Mouse (Mus musculus): ENCODE measurements around the gene Ankrd66.
"Not testable (repeated sequence)": the region's sequence is repeated elsewhere in the genome, so short reads cannot be mapped to it uniquely, and the experiment has no call there.

The Ankrd66 gene

GRCm38 (mm10) chr17:43543539-43543938 lies at the start of gene Ankrd66:
TSS of gene Ankrd66 (minus strand) at chr17:43543639.
- no peak for DNase-seq

GRCm38 (mm10) chr17:43592296-43593291 lies 49.2 kb upstream of the Ankrd66 start:
- DNase-seq: no peak

GRCm38 (mm10) chr17:43590531-43590930 lies 47.1 kb upstream of the Ankrd66 start:
- no peak for DNase-seq

- DNase-seq: no peak
Measured at GRCm38 (mm10) chr17:43589750-43590149, 46.3 kb upstream of the Ankrd66 start.

- no peak for DNase-seq
Measured at GRCm38 (mm10) chr17:43587278-43587677, 43.8 kb upstream of the Ankrd66 start.

- no peak for DNase-seq
Measured at GRCm38 (mm10) chr17:43584771-43585170, 41.3 kb upstream of the Ankrd66 start.

- no peak for DNase-seq
Measured at GRCm38 (mm10) chr17:43581012-43581467, 37.6 kb upstream of the Ankrd66 start.

- DNase-seq: no peak
Measured at GRCm38 (mm10) chr17:43580456-43580855, 37.0 kb upstream of the Ankrd66 start.

GRCm38 (mm10) chr17:43573624-43574073 lies 30.2 kb upstream of the Ankrd66 start:
- no peak for DNase-seq

- DNase-seq: no peak
Measured at GRCm38 (mm10) chr17:43569287-43569686, 25.8 kb upstream of the Ankrd66 start.

GRCm38 (mm10) chr17:43567992-43568888 lies 24.8 kb upstream of the Ankrd66 start, which contains the start of gene Pla2g7:
TSS of gene Pla2g7 (plus strand) at chr17:43568098.
- no peak for DNase-seq

GRCm38 (mm10) chr17:43567593-43567991 lies 24.2 kb upstream of the Ankrd66 start:
- DNase-seq: no peak

- no peak for DNase-seq
Measured at GRCm38 (mm10) chr17:43563192-43563987, 20.0 kb upstream of the Ankrd66 start.

- DNase-seq: no peak
Measured at GRCm38 (mm10) chr17:43558678-43559077, 15.2 kb upstream of the Ankrd66 start.

GRCm38 (mm10) chr17:43557541-43558090 lies 14.2 kb upstream of the Ankrd66 start:
- no peak for DNase-seq

GRCm38 (mm10) chr17:43557104-43557503 lies 13.7 kb upstream of the Ankrd66 start:
- DNase-seq: no peak

- no peak for DNase-seq
Measured at GRCm38 (mm10) chr17:43554516-43555403, 11.3 kb upstream of the Ankrd66 start.

- no peak for DNase-seq
Measured at GRCm38 (mm10) chr17:43551122-43551630, 7.7 kb upstream of the Ankrd66 start.

- no peak for DNase-seq
Measured at GRCm38 (mm10) chr17:43544040-43544439, 601 bp upstream of the Ankrd66 start.

GRCm38 (mm10) chr17:43538767-43539166 lies 4.7 kb downstream of the Ankrd66 start:
- no peak for DNase-seq

- DNase-seq: not testable (repeated sequence)
Measured at GRCm38 (mm10) chr17:43536841-43537240, 6.6 kb downstream of the Ankrd66 start.

Measured in thymus, postnatal 14 days (tissue).